ENCODE assay signal across 8 mouse cellular contexts in genomic region chr4:136834439-136834814, GRCm38 (mm10). TPM values are rescaled to one million over a fixed set of nuclear protein-coding genes. Genes with fewer than 3 reads are reported as not detected.
DNase-seq lines count a peak whose midpoint lies in the region; ATAC-seq and TF ChIP-seq lines count a peak whose summit lies in the region.

No protein-coding gene starts in this region.

- H3K9me3 ChIP-seq in lung, embryonic 14.5 days (ENCODE audit: low read depth, low read length) = no peaks in the 10 kb centered on the region
- H3K9me3 ChIP-seq in embryonic facial prominence, embryonic 14.5 days (ENCODE audit: control insufficient read depth, low read length) = no peaks in the 10 kb centered on the region
- H3K9me3 ChIP-seq in intestine, postnatal 0 days (ENCODE audit: control insufficient read depth) = no peaks in the 10 kb centered on the region
- no peaks in the 10 kb centered on the region for H3K9me3 ChIP-seq in neural tube, embryonic 15.5 days (replicated peaks)

- no peaks in the 10 kb centered on the region for H3K36me3 ChIP-seq in lung, embryonic 14.5 days (ENCODE audit: insufficient read depth)
- H3K36me3 ChIP-seq in embryonic facial prominence, embryonic 14.5 days (ENCODE audit: control insufficient read depth, insufficient read depth, low read length) = no peaks in the 10 kb centered on the region
- H3K36me3 ChIP-seq in intestine, postnatal 0 days (ENCODE audit: control insufficient read depth, insufficient read depth) = no peaks in the 10 kb centered on the region
- H3K36me3 ChIP-seq in neural tube, embryonic 15.5 days = no peaks in the 10 kb centered on the region

- TF ChIP-seq CTCF in lung, embryonic 14.5 days (IDR thresholded peaks at IDR 0.05; ENCODE audit: low read depth) = no peak
- TF ChIP-seq CTCF in intestine, postnatal 0 days (IDR thresholded peaks at IDR 0.05; ENCODE audit: low read depth) = no peak

- peak overlapping the region; percentile 69 for H3K9ac ChIP-seq in lung, embryonic 14.5 days
- H3K9ac ChIP-seq in embryonic facial prominence, embryonic 14.5 days (ENCODE audit: low read depth, low read length) = peak overlapping the region; percentile 85
- 0 out of 2 replicates have a peak overlapping the region, but pooled peaks have one; percentile 7 for H3K9ac ChIP-seq in intestine, postnatal 0 days (ENCODE audit: low read depth, low read length)
- H3K9ac ChIP-seq in neural tube, embryonic 15.5 days (replicated peaks) = peak overlapping the region; percentile 92

- 0 out of 2 replicates have a peak overlapping the region, but pooled peaks have one; percentile 46 for H3K27ac ChIP-seq in lung, embryonic 14.5 days (ENCODE audit: low read depth)
- peak overlapping the region; percentile 96 for H3K27ac ChIP-seq in embryonic facial prominence, embryonic 14.5 days (replicated peaks; ENCODE audit: low read depth, low read length)
- H3K27ac ChIP-seq in intestine, postnatal 0 days (ENCODE audit: low read depth, low read length) = no peak overlapping the region
- H3K27ac ChIP-seq in neural tube, embryonic 15.5 days (replicated peaks) = peak overlapping the region; percentile 99; the same call in 1 of the 2 replicates

- H3K4me3 ChIP-seq in lung, embryonic 14.5 days (ENCODE audit: low read depth, low read length) = peak overlapping the region; percentile 76
- H3K4me3 ChIP-seq in embryonic facial prominence, embryonic 14.5 days (ENCODE audit: low read depth, low read length) = peak overlapping the region; percentile 89
- H3K4me3 ChIP-seq in intestine, postnatal 0 days (ENCODE audit: low read depth, low read length) = peak overlapping the region; percentile 73
- peak overlapping the region; percentile 90 for H3K4me3 ChIP-seq in neural tube, embryonic 15.5 days (replicated peaks)

- WGBS in lung, embryonic 14.5 days = 7% methylated on average over 12 of the region's 12 CpGs
- 5% methylated on average over 12 of the region's 12 CpGs for WGBS in embryonic facial prominence, embryonic 14.5 days
- 10% methylated on average over 12 of the region's 12 CpGs for WGBS in intestine, postnatal 0 days
- WGBS in neural tube, embryonic 15.5 days = 6% methylated on average over 12 of the region's 12 CpGs

- peak overlapping the region; percentile 97 for H3K4me2 ChIP-seq in lung, embryonic 14.5 days
- H3K4me2 ChIP-seq in embryonic facial prominence, embryonic 14.5 days (ENCODE audit: low read depth, low read length) = peak overlapping the region; percentile 95
- H3K4me2 ChIP-seq in intestine, postnatal 0 days (replicated peaks; ENCODE audit: low read depth) = peak overlapping the region; percentile 98
- peak overlapping the region; percentile 88 for H3K4me2 ChIP-seq in neural tube, embryonic 15.5 days

- no peak for ATAC-seq in lung, embryonic 14.5 days (ENCODE audit: insufficient read depth)
- no peak for ATAC-seq in embryonic facial prominence, embryonic 14.5 days (ENCODE audit: low read depth)
- ATAC-seq in intestine, postnatal 0 days = no peak
- no peak for ATAC-seq in neural tube, embryonic 15.5 days (ENCODE audit: low FRiP score)
- ATAC-seq in inflammation-experienced regulatory T-cells, adult 6 months = no peak

- peaks cover 40% of the 10 kb centered on the region for H3K4me1 ChIP-seq in lung, embryonic 14.5 days (ENCODE audit: insufficient read depth)
- H3K4me1 ChIP-seq in embryonic facial prominence, embryonic 14.5 days (ENCODE audit: control insufficient read depth, insufficient read depth, low read length) = peaks cover 47% of the 10 kb centered on the region
- H3K4me1 ChIP-seq in intestine, postnatal 0 days (replicated peaks; ENCODE audit: control insufficient read depth, insufficient read depth, low read length) = no peaks in the 10 kb centered on the region; the same call in none of the 2 replicates
- H3K4me1 ChIP-seq in neural tube, embryonic 15.5 days = peaks cover 73% of the 10 kb centered on the region

- peak; percentile 42 for DNase-seq in lung, embryonic 14.5 days
- DNase-seq in lung, postnatal 36 days = no peak
- DNase-seq in embryonic facial prominence, embryonic 14.5 days (ENCODE audit: low spot score) = peak; percentile 52
- DNase-seq in yolk sac, embryonic 10.5 days (ENCODE audit: low spot score) = no peak
- DNase-seq in embryo, embryonic 10 days (ENCODE audit: low spot score) = no peak

- peaks cover 33% of the 10 kb centered on the region for H3K27me3 ChIP-seq in lung, embryonic 14.5 days (ENCODE audit: insufficient read depth, low read length)
- no peaks in the 10 kb centered on the region; the same call in 1 of the 2 replicates for H3K27me3 ChIP-seq in embryonic facial prominence, embryonic 14.5 days (replicated peaks; ENCODE audit: control insufficient read depth, insufficient read depth, low read length)
- H3K27me3 ChIP-seq in intestine, postnatal 0 days (replicated peaks; ENCODE audit: control insufficient read depth, insufficient read depth, low read length) = no peaks in the 10 kb centered on the region
- H3K27me3 ChIP-seq in neural tube, embryonic 15.5 days (replicated peaks) = no peaks in the 10 kb centered on the region

RNA-seq across cellular contexts. Expression of gene Ephb2, which starts 1.4 kb away (rescaled TPM):
- 7.9 and 8.5 TPM in 2 replicates for polyA plus RNA-seq in lung, embryonic 14.5 days (2014; fragmentation: Nextera tagmentation; extraction: Ambion mirVana)
- 14.8 and 14.9 TPM in 2 replicates for polyA plus RNA-seq in embryonic facial prominence, embryonic 14.5 days (2014; fragmentation: Nextera tagmentation; extraction: Ambion mirVana)
- 5.7 TPM in 2 replicates for polyA plus RNA-seq in intestine, postnatal 0 days (2015; fragmentation: Nextera tagmentation; extraction: Ambion mirVana)
- polyA plus RNA-seq in neural tube, embryonic 15.5 days (2015; fragmentation: Nextera tagmentation; extraction: Ambion mirVana) = 13.7 and 21.3 TPM in 2 replicates
- polyA plus RNA-seq in inflammation-experienced regulatory T-cells, adult 6 months (2017; shearing (Covaris generic)) = under 1 TPM in 1 of 3 experiments, not detected in 2; 0.05 TPM

RNA-seq across cellular contexts. Expression of gene C1qb, which starts 51.6 kb away (rescaled TPM):
- 46.0 and 53.0 TPM in 2 replicates for polyA plus RNA-seq in lung, embryonic 14.5 days (2014; fragmentation: Nextera tagmentation; extraction: Ambion mirVana)
- polyA plus RNA-seq in embryonic facial prominence, embryonic 14.5 days (2014; fragmentation: Nextera tagmentation; extraction: Ambion mirVana) = 85.2 and 99.6 TPM in 2 replicates
- polyA plus RNA-seq in intestine, postnatal 0 days (2015; fragmentation: Nextera tagmentation; extraction: Ambion mirVana) = 67.7 and 71.4 TPM in 2 replicates
- polyA plus RNA-seq in neural tube, embryonic 15.5 days (2015; fragmentation: Nextera tagmentation; extraction: Ambion mirVana) = 62.0 and 62.4 TPM in 2 replicates
- 1 to 10 TPM; 1.8 to 8.1 (median 2.1) TPM for polyA plus RNA-seq in inflammation-experienced regulatory T-cells, adult 6 months (2017; shearing (Covaris generic))

RNA-seq across cellular contexts. Expression of gene C1qc, which starts 58.4 kb away (rescaled TPM):
- 27.3 TPM in 2 replicates for polyA plus RNA-seq in lung, embryonic 14.5 days (2014; fragmentation: Nextera tagmentation; extraction: Ambion mirVana)
- polyA plus RNA-seq in embryonic facial prominence, embryonic 14.5 days (2014; fragmentation: Nextera tagmentation; extraction: Ambion mirVana) = 46.2 and 47.9 TPM in 2 replicates
- 42.5 and 42.9 TPM in 2 replicates for polyA plus RNA-seq in intestine, postnatal 0 days (2015; fragmentation: Nextera tagmentation; extraction: Ambion mirVana)
- 28.4 and 29.0 TPM in 2 replicates for polyA plus RNA-seq in neural tube, embryonic 15.5 days (2015; fragmentation: Nextera tagmentation; extraction: Ambion mirVana)
- polyA plus RNA-seq in inflammation-experienced regulatory T-cells, adult 6 months (2017; shearing (Covaris generic)) = 1 to 10 TPM in 1 of 3 experiments, under 1 TPM in 1, not detected in 1; 0.50 to 1.1 TPM

Comparison
In these comparisons a context has a peak if more than half of its experiments do, and no peak if none do; other contexts are left out.
1. DNase-seq: peak in lung, embryonic 14.5 days (single experiment) and embryonic facial prominence, embryonic 14.5 days (single experiment); none in lung, postnatal 36 days (single experiment), yolk sac, embryonic 10.5 days (single experiment) and embryo, embryonic 10 days (single experiment).
2. H3K9ac ChIP-seq: peak in every context shown above with its lines; median percentile 92 in neural tube, embryonic 15.5 days; 85 in embryonic facial prominence, embryonic 14.5 days; 69 in lung, embryonic 14.5 days; 7 in intestine, postnatal 0 days.
3. RNA of gene C1qc, which starts 58.4 kb away (polyA plus RNA-seq): 46.2 to 47.9 TPM in embryonic facial prominence, embryonic 14.5 days, 42.5 to 42.9 TPM in intestine, postnatal 0 days, 28.4 to 29.0 TPM in neural tube, embryonic 15.5 days and 27.3 TPM in lung, embryonic 14.5 days; 0.50 to 1.1 TPM in inflammation-experienced regulatory T-cells, adult 6 months; every median in the first group is over 10 times any median in the second.
4. Peak in every context shown above with its lines, with median percentiles within 50 percentile points of each other: H3K4me2 ChIP-seq and H3K4me3 ChIP-seq.